Mouse (Mus musculus): Measurements from ENCODE around the gene Nkiras2. TPM values are rescaled to one million over a fixed set of nuclear protein-coding genes. Genes with fewer than 3 reads are reported as not detected.
"Not testable (repeated sequence)": the region's sequence is repeated elsewhere in the genome, so short reads cannot be mapped to it uniquely, and the experiment has no call there.

The Nkiras2 gene
- polyA plus RNA-seq, 1 experiment: 119 TPM

DNA sequence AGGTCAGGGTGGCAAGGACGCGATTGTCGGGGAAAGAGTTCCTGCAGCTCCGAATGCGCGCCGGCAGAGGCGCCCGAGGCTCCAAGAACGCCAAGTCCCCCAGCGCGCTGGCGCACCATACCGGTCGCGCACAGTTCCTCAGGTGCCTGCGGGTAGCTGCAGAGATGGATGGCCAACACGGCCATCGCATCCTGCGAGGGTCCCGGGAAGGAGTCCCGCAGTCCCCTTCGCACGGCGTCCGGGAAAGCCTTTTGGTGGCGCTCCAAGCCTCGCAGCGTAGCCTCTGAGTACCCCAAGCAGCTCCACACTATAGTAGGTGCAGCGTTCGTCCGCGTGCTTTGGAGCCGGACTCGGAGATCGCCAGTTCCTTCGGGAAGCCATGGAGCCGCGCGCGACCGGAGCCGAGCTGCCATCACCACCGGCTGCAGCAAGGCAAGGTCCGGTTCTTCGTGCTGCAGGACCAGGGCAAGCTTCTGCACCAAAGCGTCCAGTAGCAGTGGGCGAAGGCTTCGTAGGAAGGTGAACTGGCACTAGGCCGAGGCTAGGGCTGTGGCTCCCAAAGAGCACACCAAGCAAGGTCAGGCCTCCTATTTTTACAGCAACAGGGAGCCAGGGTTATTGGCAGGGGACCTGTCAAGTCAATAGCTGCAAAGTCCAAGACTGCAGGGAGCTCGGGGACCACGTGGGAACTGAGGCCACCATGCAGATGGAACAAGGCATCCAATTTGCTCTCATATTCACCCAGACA is 21.3 kb downstream of the Nkiras2 start:
- DNase-seq (ENCODE audit: low read depth): peak; percentile 78
- TF ChIP-seq CTCF (IDR thresholded peaks at IDR 0.05; ENCODE audit: borderline replicate concordance, extremely low read depth, insufficient read depth, insufficient read length): peak; percentile 56
- TF ChIP-seq POLR2A (IDR thresholded peaks at IDR 0.05; ENCODE audit: borderline replicate concordance, extremely low read depth, insufficient read depth, insufficient read length, poor library complexity, severe bottlenecking): no peak

DNA sequence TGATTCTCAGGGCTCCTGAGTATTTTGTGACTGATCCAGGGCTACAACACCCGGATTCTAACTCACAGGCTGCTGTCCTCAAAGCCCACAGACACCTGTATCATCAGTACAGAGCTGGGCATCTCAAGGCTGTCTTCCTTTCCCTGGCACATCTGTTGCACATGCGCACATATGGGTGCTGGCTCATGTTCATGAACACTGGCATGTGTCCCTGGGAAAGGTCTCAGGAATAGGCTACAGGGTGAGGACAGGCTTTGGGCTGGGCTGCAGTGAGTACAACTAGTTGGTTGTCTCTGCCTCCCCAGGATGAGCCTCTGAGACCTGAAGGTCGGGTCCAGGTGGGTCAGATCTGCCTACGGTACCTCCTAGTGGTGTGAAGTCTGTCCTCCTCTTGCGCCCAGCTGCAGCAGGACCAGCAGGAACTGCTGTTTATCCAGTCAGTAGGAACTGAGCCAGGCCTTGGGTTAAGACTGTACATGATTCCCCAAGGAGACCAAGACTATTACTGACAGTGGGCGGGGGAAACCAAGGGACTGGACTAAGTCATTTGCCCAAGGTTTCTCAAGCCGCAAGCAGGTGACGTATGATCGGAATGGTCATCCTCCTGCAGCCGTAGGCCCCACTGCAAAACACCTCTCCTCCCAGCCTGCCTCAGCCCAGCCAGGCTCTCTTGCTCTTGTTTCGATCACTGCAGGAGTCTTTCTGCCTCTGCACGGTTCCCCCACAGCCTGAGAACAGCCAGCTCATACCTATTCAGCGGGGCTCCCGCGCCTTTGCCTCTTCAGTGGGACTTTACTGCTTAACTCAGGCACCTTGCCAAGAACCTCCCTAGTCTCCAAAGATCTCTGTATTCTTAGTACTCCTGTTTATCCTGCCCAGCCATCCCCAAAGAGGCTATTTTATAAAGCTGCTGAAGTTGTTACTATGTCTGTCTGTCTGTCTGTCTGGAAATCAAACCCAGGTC is 24.9 kb downstream of the Nkiras2 start:
- TF ChIP-seq POLR2A (IDR thresholded peaks at IDR 0.05; ENCODE audit: borderline replicate concordance, extremely low read depth, insufficient read depth, insufficient read length, poor library complexity, severe bottlenecking): no peak
- TF ChIP-seq CTCF (IDR thresholded peaks at IDR 0.05; ENCODE audit: borderline replicate concordance, extremely low read depth, insufficient read depth, insufficient read length): no peak
- peak; percentile 57 for DNase-seq (ENCODE audit: low read depth)

DNA sequence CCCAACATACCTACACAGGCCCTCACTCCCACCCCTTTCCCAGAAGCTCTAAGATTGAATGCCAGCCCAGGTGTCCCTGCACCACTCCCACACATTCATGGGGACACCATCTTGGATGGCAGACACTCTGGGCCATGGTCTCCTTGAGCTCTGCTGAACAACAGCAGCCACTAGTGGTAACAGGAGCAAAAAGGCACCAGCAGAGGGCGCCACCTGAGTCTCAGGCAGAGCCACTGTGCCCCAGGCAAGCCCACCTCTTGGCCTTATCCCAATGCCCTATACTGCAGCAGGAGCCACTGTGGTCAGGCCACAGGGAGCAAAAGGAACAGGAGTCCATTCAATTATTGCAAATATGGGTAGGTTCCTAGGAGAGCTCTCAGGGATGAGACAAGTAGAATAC is 27.2 kb downstream of the Nkiras2 start:
- DNase-seq (ENCODE audit: low read depth): peak; percentile 44
- TF ChIP-seq CTCF (IDR thresholded peaks at IDR 0.05; ENCODE audit: borderline replicate concordance, extremely low read depth, insufficient read depth, insufficient read length) (peak; percentile 60), POLR2A (IDR thresholded peaks at IDR 0.05; ENCODE audit: borderline replicate concordance, extremely low read depth, insufficient read depth, insufficient read length, poor library complexity, severe bottlenecking) (no peak)

DNA sequence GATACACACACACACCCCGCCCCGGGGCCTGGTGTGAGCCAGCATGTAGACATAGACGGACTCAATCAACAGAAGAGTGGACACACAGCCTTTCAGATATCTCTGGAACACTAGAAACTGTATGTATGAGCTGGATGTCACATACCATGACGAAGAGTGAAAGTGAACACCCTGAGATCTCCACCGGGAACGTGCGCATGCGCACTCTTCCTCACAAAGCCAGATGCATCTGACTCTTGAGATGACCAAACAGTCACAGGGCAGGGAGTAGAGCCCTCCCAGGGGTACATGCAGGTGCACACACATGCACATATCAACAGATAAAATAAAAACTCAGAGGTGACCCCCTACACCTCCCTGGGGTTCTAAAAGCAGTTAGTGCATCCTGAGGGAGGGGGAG is 29.4 kb downstream of the Nkiras2 start:
- TF ChIP-seq CTCF (IDR thresholded peaks at IDR 0.05; ENCODE audit: borderline replicate concordance, extremely low read depth, insufficient read depth, insufficient read length): no peak
- no peak for DNase-seq (ENCODE audit: low read depth)

DNA sequence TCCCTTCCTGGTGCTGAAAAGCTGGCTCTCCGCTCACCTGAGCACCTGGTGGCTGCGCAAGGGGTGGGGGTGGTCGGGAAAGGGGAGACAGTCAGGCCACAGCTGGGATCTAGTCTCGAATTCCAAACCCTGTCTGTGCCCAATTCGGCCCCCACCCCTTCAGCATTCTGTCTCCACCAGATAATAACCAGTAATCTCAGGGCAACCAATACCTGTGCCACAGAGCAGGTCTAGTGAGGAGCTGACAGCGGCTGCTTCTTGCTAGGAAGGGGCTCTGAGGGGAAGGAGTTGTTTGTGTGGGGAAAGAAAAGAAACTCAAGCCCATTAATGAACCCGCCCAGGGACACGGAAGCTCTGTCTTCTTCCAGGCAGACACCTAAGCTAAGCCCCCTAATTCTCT is 32.2 kb downstream of the Nkiras2 start:
- no peak for DNase-seq (ENCODE audit: low read depth)
- no peak for TF ChIP-seq CTCF (IDR thresholded peaks at IDR 0.05; ENCODE audit: borderline replicate concordance, extremely low read depth, insufficient read depth, insufficient read length)
- TF ChIP-seq POLR2A (IDR thresholded peaks at IDR 0.05; ENCODE audit: borderline replicate concordance, extremely low read depth, insufficient read depth, insufficient read length, poor library complexity, severe bottlenecking): no peak

DNA sequence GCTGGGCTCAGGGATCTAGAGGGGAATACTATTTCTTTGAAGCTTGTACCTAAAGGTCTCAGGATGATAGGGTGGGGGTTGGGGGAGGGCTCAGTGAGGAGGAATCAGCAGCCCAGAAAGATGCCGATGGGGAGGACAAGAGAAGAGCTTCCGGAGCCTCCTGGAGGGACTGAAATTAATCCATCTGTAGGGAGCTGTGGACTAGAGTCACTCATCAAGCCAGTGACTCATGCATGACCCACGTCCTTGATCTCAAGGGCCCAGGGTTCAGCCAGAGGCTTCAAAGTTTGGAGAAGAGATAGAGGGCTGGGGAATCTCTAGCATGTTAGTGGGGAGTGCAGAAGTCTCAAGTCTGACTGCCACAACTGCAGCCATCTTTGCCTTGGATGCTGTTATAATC is 32.7 kb downstream of the Nkiras2 start:
- TF ChIP-seq POLR2A (IDR thresholded peaks at IDR 0.05; ENCODE audit: borderline replicate concordance, extremely low read depth, insufficient read depth, insufficient read length, poor library complexity, severe bottlenecking): no peak
- no peak for DNase-seq (ENCODE audit: low read depth)

DNA sequence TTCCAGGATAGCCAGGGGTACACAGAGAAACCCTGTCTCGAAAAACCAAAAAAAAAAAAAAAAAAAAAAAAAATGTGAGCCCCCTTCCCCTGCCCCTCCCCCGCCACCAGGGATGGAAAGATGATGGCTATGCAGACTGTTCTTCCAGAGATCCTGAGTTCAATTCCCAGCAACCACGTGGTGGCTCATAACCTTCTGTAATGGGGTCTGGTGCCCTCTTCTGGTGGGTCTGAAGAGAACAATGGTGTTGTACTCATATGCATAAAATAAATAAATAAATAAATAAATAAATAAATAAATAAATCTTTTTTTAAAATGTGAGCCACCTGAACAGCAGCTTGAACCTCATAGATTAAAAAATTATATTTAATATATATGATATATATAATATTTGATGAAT is 36.5 kb downstream of the Nkiras2 start:
- peak; percentile 21; the same call in 1 of the 2 replicates for TF ChIP-seq CTCF (IDR thresholded peaks at IDR 0.05; ENCODE audit: borderline replicate concordance, extremely low read depth, insufficient read depth, insufficient read length)
- DNase-seq (ENCODE audit: low read depth): not testable (repeated sequence)

DNA sequence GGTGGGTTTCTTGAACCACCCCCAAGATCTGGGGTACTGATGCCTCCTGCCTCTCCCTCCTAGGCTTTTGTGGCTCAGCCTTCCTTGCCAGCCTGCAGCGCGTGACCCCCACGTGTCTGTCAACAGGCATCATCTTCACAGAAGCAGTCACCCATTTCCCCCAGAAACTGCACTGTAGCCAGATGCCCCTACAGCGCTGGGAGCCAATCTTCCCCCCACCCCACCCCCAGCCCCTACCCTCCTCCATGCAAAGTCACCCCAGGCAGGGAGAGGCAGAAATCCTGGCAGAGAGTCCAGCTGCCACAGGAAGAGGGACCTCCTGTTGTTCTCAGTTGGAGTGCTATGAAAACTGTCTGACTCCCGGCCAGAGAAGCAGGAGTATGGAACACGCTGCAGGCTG is 37.4 kb downstream of the Nkiras2 start:
- TF ChIP-seq POLR2A (IDR thresholded peaks at IDR 0.05; ENCODE audit: borderline replicate concordance, extremely low read depth, insufficient read depth, insufficient read length, poor library complexity, severe bottlenecking): no peak
- DNase-seq (ENCODE audit: low read depth): peak; percentile 55

DNA sequence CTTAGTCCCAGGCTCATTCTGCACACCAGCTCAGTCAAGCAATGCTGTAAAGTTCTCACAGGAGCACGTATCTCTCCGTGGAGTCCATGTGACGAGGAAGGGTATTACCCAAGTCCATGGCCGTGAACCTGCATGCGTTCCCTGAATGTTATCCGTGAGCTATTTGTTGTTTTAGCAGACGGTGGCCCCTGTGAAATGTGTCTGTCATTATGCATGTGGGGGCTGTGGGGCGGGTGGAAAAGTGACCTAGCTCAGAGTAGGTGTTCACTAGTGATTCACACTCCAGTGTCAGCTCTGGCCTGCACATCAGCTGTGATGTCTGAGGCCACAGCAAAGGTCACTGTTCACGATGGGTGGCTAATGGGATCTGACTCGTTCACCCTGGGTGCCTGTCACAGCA is 40.8 kb downstream of the Nkiras2 start:
- no peak for TF ChIP-seq POLR2A (IDR thresholded peaks at IDR 0.05; ENCODE audit: borderline replicate concordance, extremely low read depth, insufficient read depth, insufficient read length, poor library complexity, severe bottlenecking)
- TF ChIP-seq CTCF (IDR thresholded peaks at IDR 0.05; ENCODE audit: borderline replicate concordance, extremely low read depth, insufficient read depth, insufficient read length): no peak

DNA sequence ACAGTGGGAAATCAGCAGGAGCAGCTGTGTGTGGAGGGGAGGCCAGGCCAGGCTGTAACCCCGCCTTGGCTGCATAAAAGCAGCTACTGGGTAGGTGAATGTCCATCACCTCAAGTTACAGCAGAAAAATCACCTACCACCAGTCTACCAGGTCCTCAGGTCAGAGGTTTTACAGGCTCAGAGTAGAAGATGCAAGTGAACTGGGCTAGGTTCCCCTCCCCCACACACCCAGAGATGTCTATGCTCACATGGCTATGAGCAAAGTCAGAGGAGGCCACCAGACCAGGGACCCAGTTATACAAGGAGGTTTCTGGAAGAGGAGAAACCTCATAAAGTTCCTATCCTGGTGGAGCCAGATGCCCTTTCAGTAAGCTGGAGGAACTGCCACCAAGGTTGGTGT is 52.0 kb downstream of the Nkiras2 start:
- no peak for TF ChIP-seq CTCF (IDR thresholded peaks at IDR 0.05; ENCODE audit: borderline replicate concordance, extremely low read depth, insufficient read depth, insufficient read length)
- TF ChIP-seq POLR2A (IDR thresholded peaks at IDR 0.05; ENCODE audit: borderline replicate concordance, extremely low read depth, insufficient read depth, insufficient read length, poor library complexity, severe bottlenecking): no peak
- no peak for DNase-seq (ENCODE audit: low read depth)

More for the DNA sequence above, 40.8 kb downstream of the Nkiras2 start:
- no peak for DNase-seq (ENCODE audit: low read depth)

DNA sequence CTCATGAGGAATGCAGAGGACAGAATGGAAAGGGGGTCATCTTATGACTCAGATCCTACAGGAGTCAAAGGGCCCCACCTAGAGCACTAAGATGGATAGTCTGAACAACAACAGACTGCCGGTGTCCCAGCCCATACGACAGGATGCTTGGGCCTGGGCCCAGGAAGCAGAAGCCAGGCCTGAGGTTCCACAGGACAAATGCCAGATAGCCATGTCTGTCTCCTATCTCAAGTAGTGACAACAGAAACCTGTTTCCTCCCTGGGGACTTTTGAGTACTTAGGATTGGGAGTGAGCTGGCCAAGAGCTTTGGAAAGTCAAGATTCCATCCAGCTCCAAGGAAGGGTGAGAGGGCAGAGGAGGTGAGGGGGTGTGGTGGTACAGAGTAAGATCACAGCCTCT is 52.9 kb downstream of the Nkiras2 start:
- DNase-seq (ENCODE audit: low read depth): no peak
- TF ChIP-seq CTCF (IDR thresholded peaks at IDR 0.05; ENCODE audit: borderline replicate concordance, extremely low read depth, insufficient read depth, insufficient read length) (no peak), POLR2A (IDR thresholded peaks at IDR 0.05; ENCODE audit: borderline replicate concordance, extremely low read depth, insufficient read depth, insufficient read length, poor library complexity, severe bottlenecking) (no peak)

DNA sequence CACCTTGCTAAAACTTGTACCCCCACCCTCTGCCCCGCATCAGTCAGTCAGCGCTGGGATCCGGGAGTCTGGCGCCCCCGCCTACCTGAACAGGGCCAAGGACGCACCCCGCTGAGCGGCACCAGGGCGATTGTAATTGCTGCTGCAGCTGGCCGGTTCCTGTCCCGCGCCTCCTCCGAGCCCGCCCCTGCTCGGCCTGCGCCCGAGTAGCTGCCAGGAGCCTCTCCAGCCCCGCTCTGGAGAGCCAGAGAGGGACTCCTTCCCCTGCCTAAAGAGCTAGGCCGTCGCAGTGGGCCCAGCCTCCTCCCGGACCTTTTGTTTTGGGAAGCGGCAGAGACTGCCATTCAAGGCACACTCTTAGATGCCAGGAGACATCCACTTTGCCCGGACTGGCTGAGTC is 54.1 kb downstream of the Nkiras2 start:
- DNase-seq (ENCODE audit: low read depth): peak; percentile 49
- TF ChIP-seq CTCF (IDR thresholded peaks at IDR 0.05; ENCODE audit: borderline replicate concordance, extremely low read depth, insufficient read depth, insufficient read length): no peak
- no peak for TF ChIP-seq POLR2A (IDR thresholded peaks at IDR 0.05; ENCODE audit: borderline replicate concordance, extremely low read depth, insufficient read depth, insufficient read length, poor library complexity, severe bottlenecking)

Other genes with a start within 250 kb of the Nkiras2 start
- gene Jup, start 221.5 kb upstream of the Nkiras2 start, polyA plus RNA-seq (2012; rRNA removed): 69.6 and 94.2 TPM in 2 replicates
- 20.2 and 21.1 TPM in 2 replicates for gene P3h4, start 204.4 kb upstream of the Nkiras2 start, polyA plus RNA-seq (2012; rRNA removed)
- gene Fkbp10, start 203.5 kb upstream of the Nkiras2 start, polyA plus RNA-seq (2012; rRNA removed): 25.0 and 32.8 TPM in 2 replicates
- gene Nt5c3b, start 177.4 kb upstream of the Nkiras2 start, polyA plus RNA-seq (2012; rRNA removed): 99.3 and 111 TPM in 2 replicates
- 0.96 and 1.4 TPM in 2 replicates for gene Klhl10, start 177.3 kb upstream of the Nkiras2 start, polyA plus RNA-seq (2012; rRNA removed)
- 5.4 and 10.7 TPM in 2 replicates for gene Klhl11, start 146.5 kb upstream of the Nkiras2 start, polyA plus RNA-seq (2012; rRNA removed)
- gene Acly, start 91.2 kb upstream of the Nkiras2 start, polyA plus RNA-seq (2012; rRNA removed): 189 and 209 TPM in 2 replicates
- gene Ttc25, start 73.6 kb upstream of the Nkiras2 start, polyA plus RNA-seq (2012; rRNA removed): 0.90 and 2.8 TPM in 2 replicates
- 18.1 and 22.4 TPM in 2 replicates for gene Cnp, start 44.3 kb upstream of the Nkiras2 start, polyA plus RNA-seq (2012; rRNA removed)
- 139 and 201 TPM in 2 replicates for gene Dnajc7, start 924 bp downstream of the Nkiras2 start, polyA plus RNA-seq (2012; rRNA removed)
- 0.40 and 0.63 TPM in 2 replicates for gene Zfp385c, start 73.2 kb downstream of the Nkiras2 start, polyA plus RNA-seq (2012; rRNA removed)
- 2.4 and 2.6 TPM in 2 replicates for gene Dhx58, start 85.0 kb downstream of the Nkiras2 start, polyA plus RNA-seq (2012; rRNA removed)
- 60.4 and 61.8 TPM in 2 replicates for gene Kat2a, start 93.2 kb downstream of the Nkiras2 start, polyA plus RNA-seq (2012; rRNA removed)
- gene Hspb9, start 94.6 kb downstream of the Nkiras2 start, polyA plus RNA-seq (2012; rRNA removed): not detected in 2 replicates
- gene Rab5c, start 119.0 kb downstream of the Nkiras2 start, polyA plus RNA-seq (2012; rRNA removed): 236 and 270 TPM in 2 replicates
- 33.1 and 36.4 TPM in 2 replicates for gene Kcnh4, start 140.7 kb downstream of the Nkiras2 start, polyA plus RNA-seq (2012; rRNA removed)
- gene Hcrt, start 143.7 kb downstream of the Nkiras2 start, polyA plus RNA-seq (2012; rRNA removed): 0.45 and 0.91 TPM in 2 replicates
- gene Ghdc, start 151.7 kb downstream of the Nkiras2 start, polyA plus RNA-seq (2012; rRNA removed): 5.5 and 7.7 TPM in 2 replicates
- gene Stat5b, start 231.5 kb downstream of the Nkiras2 start, polyA plus RNA-seq (2012; rRNA removed): 16.4 and 21.5 TPM in 2 replicates
- gene Stat5a, start 240.1 kb downstream of the Nkiras2 start, polyA plus RNA-seq (2012; rRNA removed): 1.4 and 2.1 TPM in 2 replicates